Mouse (Mus musculus) forebrain, postnatal 0 days (tissue): Measurements from ENCODE around the gene Tdp1. TPM values are rescaled to one million over a fixed set of nuclear protein-coding genes. Genes with fewer than 3 reads are reported as not detected.

Source experiments
- ATAC-seq: fragments of 200-750 bp; cut with Nextera tagmentation; 2 replicates; pipeline ENCODE4 v1.8.0; 2017; ENCODE audit warnings: mild to moderate bottlenecking, moderate library complexity
- DNase-seq: peaks from one replicate; pipeline ENCODE4 v3.0.0-alpha.2; 2015
- H3K27ac ChIP-seq: fragments of 300-500 bp; sonication (generic); 2 replicates; pipeline ENCODE4 v1.5.1; 2014; ENCODE audit warnings: low read depth, mild to moderate bottlenecking, antibody characterized with exemption, low read length, moderate library complexity, mixed read lengths
- H3K27me3 ChIP-seq: fragments of 300-500 bp; sonication (generic); 2 replicates; pipeline ENCODE4 v1.6.1; 2014; ENCODE audit warnings: mild to moderate bottlenecking, low read length, mixed read lengths; ENCODE audit not compliant: insufficient read depth
- H3K36me3 ChIP-seq: fragments of 300-500 bp; sonication (generic); 2 replicates; pipeline ENCODE4 v1.6.1; 2014; ENCODE audit warnings: mild to moderate bottlenecking, moderate library complexity; ENCODE audit not compliant: insufficient read depth
- H3K4me1 ChIP-seq: fragments of 300-500 bp; sonication (generic); 2 replicates; pipeline ENCODE4 v1.6.1; 2014; ENCODE audit warnings: antibody characterized with exemption; ENCODE audit not compliant: insufficient read depth
- H3K4me2 ChIP-seq: fragments of 300-500 bp; sonication (generic); 2 replicates; pipeline ENCODE4 v1.6.1; 2014; ENCODE audit warnings: low read depth, mild to moderate bottlenecking, moderate library complexity
- H3K4me3 ChIP-seq: fragments of 300-500 bp; sonication (generic); 2 replicates; pipeline ENCODE4 v1.5.1; 2014; ENCODE audit warnings: low read depth, low read length, mixed read lengths
- H3K9ac ChIP-seq: fragments of 300-500 bp; sonication (generic); 2 replicates; pipeline ENCODE4 v1.6.1; 2014; ENCODE audit warnings: mild to moderate bottlenecking
- H3K9me3 ChIP-seq: fragments of 300-500 bp; sonication (generic); 2 replicates; pipeline ENCODE4 v1.6.1; 2016; ENCODE audit warnings: low read length
- CTCF ChIP-seq: sonication (generic); IDR thresholded peaks from 2 replicates; pipeline ENCODE4 v1.5.1; 2016; ENCODE audit warnings: antibody characterized with exemption, control low read depth, low read depth
- WGBS: fragments of 180-500 bp; shearing (Covaris S2); extraction: QIAGEN DNeasy Blood & Tissue Kit; methylation state at CpG from one replicate; pipeline ENCODE4 v1.1.7; 2014; 5-methylcytosine and 5-hydroxymethylcytosine counted together
- polyA plus RNA-seq: library from polyadenylated mRNA; unstranded; fragments of >200 nt; fragmentation: Nextera tagmentation; extraction: Ambion mirVana; gene quantifications from 2 replicates; pipeline ENCODE4 v1.2.1, GENCODE M21; 2015
- total RNA-seq: library from RNA; depleted of rRNA; stranded (reverse); fragments of >200 nt; gene quantifications from 2 replicates; pipeline ENCODE4 v1.2.3, GENCODE M21; 2014

Gene Tdp1
- total and polyA plus RNA-seq, 2 experiments from 2014 or later: 12.9 to 41.9 TPM

GRCm38 (mm10) chr12:99958068-99959060 is 74.0 kb downstream of the Tdp1 start:
- peak overlapping the region; percentile 30; the same call in 1 of the 2 replicates for H3K27ac ChIP-seq

GRCm38 (mm10) chr12:99959291-99959690 is 75.0 kb downstream of the Tdp1 start:
- H3K4me3 ChIP-seq: no peak overlapping the region
- H3K27me3 ChIP-seq: peaks cover 9% of the 10 kb centered on the region
- no peak for TF ChIP-seq CTCF
- no peak overlapping the region for H3K9ac ChIP-seq
- no peak overlapping the region for H3K27ac ChIP-seq
- H3K36me3 ChIP-seq: peaks cover 7% of the 10 kb centered on the region
- H3K9me3 ChIP-seq: no peaks in the 10 kb centered on the region
- H3K4me1 ChIP-seq: peaks cover 11% of the 10 kb centered on the region
- ATAC-seq (no peak), DNase-seq (no peak)
- no peak overlapping the region for H3K4me2 ChIP-seq

More at GRCm38 (mm10) chr12:99958068-99959060, 74.0 kb downstream of the Tdp1 start:
- H3K9ac ChIP-seq: no peak overlapping the region
- no peaks in the 10 kb centered on the region for H3K9me3 ChIP-seq
- WGBS: 32% methylated on average over 9 of the region's 9 CpGs
- H3K4me2 ChIP-seq: no peak overlapping the region
- peak; percentile 73 for ATAC-seq
- TF ChIP-seq CTCF: no peak
- no peaks in the 10 kb centered on the region for H3K27me3 ChIP-seq
- peak; percentile 43 for DNase-seq
- H3K4me3 ChIP-seq: no peak overlapping the region
- H3K36me3 ChIP-seq: peaks cover 7% of the 10 kb centered on the region
- H3K4me1 ChIP-seq: peaks cover 10% of the 10 kb centered on the region; the same call in 1 of the 2 replicates

- Histone ChIP-seq H3K4me3 (no peak overlapping the region), H3K9ac (no peak overlapping the region), H3K36me3 (peaks cover 7% of the 10 kb centered on the region), H3K4me2 (no peak overlapping the region), H3K27ac (no peak overlapping the region), H3K4me1 (peaks cover 17% of the 10 kb centered on the region), H3K27me3 (peaks cover 15% of the 10 kb centered on the region), H3K9me3 (no peaks in the 10 kb centered on the region)
- no peak for TF ChIP-seq CTCF
- ATAC-seq (no peak; the same call in 1 of the 2 replicates), DNase-seq (no peak)
- WGBS: 11% methylated on average over 10 of the region's 10 CpGs
Measured at GRCm38 (mm10) chr12:99959930-99960329, 75.6 kb downstream of the Tdp1 start.

- no peak overlapping the region for H3K9ac ChIP-seq
- no peak overlapping the region for H3K4me3 ChIP-seq
- no peak for ATAC-seq
- peaks cover 19% of the 10 kb centered on the region for H3K4me1 ChIP-seq
- H3K27me3 ChIP-seq: peaks cover 20% of the 10 kb centered on the region
- 93% methylated on average over 7 of the region's 7 CpGs for WGBS
- no peak for TF ChIP-seq CTCF
- no peak overlapping the region for H3K27ac ChIP-seq
- DNase-seq: no peak
- H3K36me3 ChIP-seq: peaks cover under 1% of the 10 kb centered on the region
- H3K9me3 ChIP-seq: no peaks in the 10 kb centered on the region
- H3K4me2 ChIP-seq: no peak overlapping the region
Measured at GRCm38 (mm10) chr12:99960675-99961074, 76.4 kb downstream of the Tdp1 start.

GRCm38 (mm10) chr12:99964301-99965202 is 80.2 kb downstream of the Tdp1 start, which contains the start of gene Kcnk13:
Kcnk13 (plus strand) TSS chr12:99964499.
- H3K9ac ChIP-seq: peak within 1 kb of the TSS; percentile 52
- peak; percentile 79 for TF ChIP-seq CTCF
- peak within 1 kb of the TSS; percentile 52 for H3K4me3 ChIP-seq
- under 1% methylated on average over 39 of the region's 39 CpGs for WGBS
- DNase-seq (peak; percentile 78), ATAC-seq (peak; percentile 72)
- peak within 1 kb of the TSS; percentile 93 for H3K4me2 ChIP-seq
- no peaks in the 10 kb centered on the region for H3K9me3 ChIP-seq
- H3K27ac ChIP-seq: no peak within 1 kb of the TSS
- H3K4me1 ChIP-seq: peaks cover 13% of the 10 kb centered on the region
- peaks cover 50% of the 10 kb centered on the region for H3K27me3 ChIP-seq
- H3K36me3 ChIP-seq: no peaks in the 10 kb centered on the region

GRCm38 (mm10) chr12:99965203-99966115 is 81.1 kb downstream of the Tdp1 start:
- WGBS: under 1% methylated on average over 77 of the region's 77 CpGs
- peaks cover 50% of the 10 kb centered on the region for H3K27me3 ChIP-seq

More at GRCm38 (mm10) chr12:99965203-99966115, 81.1 kb downstream of the Tdp1 start:
- Histone ChIP-seq H3K4me3 (peak overlapping the region; percentile 52), H3K36me3 (no peaks in the 10 kb centered on the region), H3K4me2 (peak overlapping the region; percentile 93), H3K9ac (peak overlapping the region; percentile 52), H3K27ac (no peak overlapping the region), H3K4me1 (peaks cover 9% of the 10 kb centered on the region), H3K9me3 (no peaks in the 10 kb centered on the region)
- no peak for TF ChIP-seq CTCF
- ATAC-seq (peak; percentile 34; the same call in 1 of the 2 replicates), DNase-seq (peak; percentile 35)
